Mouse (Mus musculus) hindbrain, embryonic 14.5 days (tissue): ENCODE measurements around the gene Tsnax. TPM values are rescaled to one million over a fixed set of nuclear protein-coding genes. Genes with fewer than 3 reads are reported as not detected.

Experiments
- ATAC-seq: fragments of 200-750 bp; cut with Nextera tagmentation; 2 replicates; pipeline ENCODE4 v1.8.0; 2017; ENCODE audit warnings: moderate number of reproducible peaks, mild to moderate bottlenecking, moderate TSS enrichment, moderate library complexity; ENCODE audit not compliant: low FRiP score
- DNase-seq: peaks from one replicate; pipeline ENCODE4 v3.0.0-alpha.2; 2015; ENCODE audit warnings: low spot score
- H3K27ac ChIP-seq: fragments of 300-500 bp; sonication (generic); 2 replicates; pipeline ENCODE4 v1.5.1; 2014; ENCODE audit warnings: mild to moderate bottlenecking, moderate library complexity
- H3K27me3 ChIP-seq: fragments of 300-500 bp; sonication (generic); 2 replicates; pipeline ENCODE4 v1.6.1; 2014; ENCODE audit warnings: mild to moderate bottlenecking, low read length, mixed read lengths; ENCODE audit not compliant: control insufficient read depth, insufficient read depth
- H3K36me3 ChIP-seq: fragments of 300-500 bp; sonication (generic); replicated peaks from 2 replicates; pipeline ENCODE4 v1.6.1; 2014; ENCODE audit not compliant: control insufficient read depth, insufficient read depth
- H3K4me1 ChIP-seq: fragments of 300-500 bp; sonication (generic); replicated peaks from 2 replicates; pipeline ENCODE4 v1.6.1; 2014; ENCODE audit warnings: antibody characterized with exemption, low read length, mixed read lengths; ENCODE audit not compliant: control insufficient read depth, insufficient read depth
- H3K4me2 ChIP-seq: fragments of 300-500 bp; sonication (generic); replicated peaks from 2 replicates; pipeline ENCODE4 v1.6.1; 2014; ENCODE audit warnings: mild to moderate bottlenecking, moderate library complexity
- H3K4me3 ChIP-seq: fragments of 300-500 bp; sonication (generic); replicated peaks from 2 replicates; pipeline ENCODE4 v1.5.1; 2014; ENCODE audit warnings: mild to moderate bottlenecking, low read length
- H3K9ac ChIP-seq: fragments of 300-500 bp; sonication (generic); 2 replicates; pipeline ENCODE4 v1.6.1; 2014
- H3K9me3 ChIP-seq: fragments of 300-500 bp; sonication (generic); 2 replicates; pipeline ENCODE4 v1.6.1; 2016; ENCODE audit warnings: low read length; ENCODE audit not compliant: control insufficient read depth
- WGBS: fragments of 180-500 bp; shearing (Covaris S2); extraction: QIAGEN DNeasy Blood & Tissue Kit; methylation state at CpG from one replicate; pipeline ENCODE4 v1.1.7; 2014; 5-methylcytosine and 5-hydroxymethylcytosine counted together
- polyA plus RNA-seq: library from polyadenylated mRNA; unstranded; fragments of >200 nt; fragmentation: Nextera tagmentation; extraction: Ambion mirVana; gene quantifications from 2 replicates; pipeline ENCODE4 v1.2.1, GENCODE M21; 2014

Gene Tsnax
- polyA plus RNA-seq, 1 experiment from 2014 or later, result 218 TPM

- no peaks in the 10 kb centered on the region for H3K9me3 ChIP-seq
- H3K27ac ChIP-seq, result no peak overlapping the region
- DNase-seq (no peak), ATAC-seq (no peak)
- WGBS, result 81% methylated on average over 15 of the region's 15 CpGs
- peaks cover 48% of the 10 kb centered on the region for H3K36me3 ChIP-seq
- no peak overlapping the region for H3K4me3 ChIP-seq
- no peak overlapping the region for H3K4me2 ChIP-seq
- no peaks in the 10 kb centered on the region for H3K27me3 ChIP-seq
- no peaks in the 10 kb centered on the region for H3K4me1 ChIP-seq
- H3K9ac ChIP-seq, result no peak overlapping the region
These were observed 25.9 kb downstream of the Tsnax start for GRCm38 (mm10) chr8:125038731-125039130.

- no peak overlapping the region for H3K4me2 ChIP-seq
- no peaks in the 10 kb centered on the region for H3K27me3 ChIP-seq
- WGBS, result 80% methylated on average over 15 of the region's 15 CpGs
- no peaks in the 10 kb centered on the region for H3K9me3 ChIP-seq
- no peak overlapping the region for H3K4me3 ChIP-seq
- no peaks in the 10 kb centered on the region for H3K4me1 ChIP-seq
- H3K9ac ChIP-seq, result no peak overlapping the region
- no peak overlapping the region for H3K27ac ChIP-seq
- DNase-seq, result no peak
- peaks cover 36% of the 10 kb centered on the region for H3K36me3 ChIP-seq
- no peak for ATAC-seq
These were observed 28.0 kb downstream of the Tsnax start for GRCm38 (mm10) chr8:125040587-125041375.

GRCm38 (mm10) chr8:125041496-125041895 is 28.7 kb downstream of the Tsnax start:
- no peaks in the 10 kb centered on the region for H3K27me3 ChIP-seq
- peaks cover 29% of the 10 kb centered on the region for H3K36me3 ChIP-seq
- ATAC-seq, result no peak
- H3K9me3 ChIP-seq, result no peaks in the 10 kb centered on the region
- no peak for DNase-seq
- no peak overlapping the region for H3K4me3 ChIP-seq
- no peak overlapping the region for H3K9ac ChIP-seq
- no peak overlapping the region for H3K27ac ChIP-seq
- no peaks in the 10 kb centered on the region for H3K4me1 ChIP-seq
- H3K4me2 ChIP-seq, result no peak overlapping the region
- WGBS, result 77% methylated on average over 2 of the region's 2 CpGs

DNA sequence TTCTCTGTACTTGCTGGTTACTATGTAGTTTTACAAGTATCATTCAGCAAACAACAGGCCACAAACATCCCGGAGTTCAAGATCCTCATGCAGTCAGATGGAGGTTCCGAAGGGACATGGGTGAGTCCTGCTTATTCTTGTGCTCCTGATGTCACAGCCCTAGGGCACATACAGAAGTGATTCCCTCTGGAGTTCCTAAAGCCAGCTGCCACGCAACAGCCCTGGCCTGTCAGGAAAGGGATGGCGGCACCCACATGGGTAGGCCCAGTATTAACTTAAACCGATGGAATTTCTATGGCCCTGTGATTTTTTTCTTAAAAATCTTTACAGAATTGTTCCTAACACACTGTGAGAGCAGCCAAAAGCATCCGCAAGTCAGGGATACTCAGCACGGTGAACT is 30.6 kb downstream of the Tsnax start:
- no peaks in the 10 kb centered on the region for H3K4me1 ChIP-seq

DNA sequence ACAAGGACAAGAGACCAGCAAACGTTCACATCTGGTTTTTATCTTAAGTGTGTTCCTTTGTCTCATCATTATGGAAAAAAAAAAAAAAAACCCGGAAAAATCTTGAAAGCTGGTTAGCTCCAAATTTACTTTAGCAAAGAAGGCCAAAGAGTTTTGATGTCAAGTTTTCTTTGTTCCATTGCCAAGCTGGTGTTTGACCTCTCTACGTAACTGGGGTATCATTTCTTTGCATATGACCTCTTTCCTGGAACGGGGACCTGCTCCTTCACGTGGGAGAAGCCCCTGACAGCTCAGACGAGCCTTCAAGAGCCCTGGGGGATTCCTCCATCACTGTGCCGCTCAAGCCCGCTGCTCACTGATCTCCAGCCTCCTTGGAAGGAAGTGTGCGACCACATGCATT is 31.1 kb downstream of the Tsnax start:
- Histone ChIP-seq H3K9ac (no peak overlapping the region), H3K4me3 (no peak overlapping the region), H3K27ac (no peak overlapping the region), H3K27me3 (no peaks in the 10 kb centered on the region), H3K36me3 (0 out of 2 replicates have a peak, but pooled peaks cover 11% of the 10 kb centered on the region), H3K4me2 (no peak overlapping the region), H3K9me3 (no peaks in the 10 kb centered on the region), H3K4me1 (no peaks in the 10 kb centered on the region)
- WGBS, result 52% methylated on average over 9 of the region's 9 CpGs
- DNase-seq (no peak), ATAC-seq (no peak)

More for the DNA sequence above, 30.6 kb downstream of the Tsnax start:
- WGBS, result 74% methylated on average over 7 of the region's 7 CpGs
- no peaks in the 10 kb centered on the region for H3K27me3 ChIP-seq
- no peaks in the 10 kb centered on the region for H3K9me3 ChIP-seq
- H3K4me2 ChIP-seq, result no peak overlapping the region
- ATAC-seq (no peak), DNase-seq (no peak)
- no peak overlapping the region for H3K4me3 ChIP-seq
- H3K9ac ChIP-seq, result no peak overlapping the region
- H3K27ac ChIP-seq, result no peak overlapping the region; the same call in 1 of the 2 replicates
- H3K36me3 ChIP-seq, result 0 out of 2 replicates have a peak, but pooled peaks cover 16% of the 10 kb centered on the region

- Histone ChIP-seq H3K27me3 (no peaks in the 10 kb centered on the region), H3K4me2 (no peak overlapping the region), H3K4me1 (no peaks in the 10 kb centered on the region), H3K9ac (no peak overlapping the region), H3K36me3 (no peaks in the 10 kb centered on the region), H3K9me3 (no peaks in the 10 kb centered on the region), H3K4me3 (no peak overlapping the region), H3K27ac (no peak overlapping the region)
- DNase-seq, result no peak
- ATAC-seq, result no peak
- 90% methylated on average over 1 of the region's 1 CpGs for WGBS
These were observed 33.0 kb downstream of the Tsnax start for GRCm38 (mm10) chr8:125045760-125046159.

DNA sequence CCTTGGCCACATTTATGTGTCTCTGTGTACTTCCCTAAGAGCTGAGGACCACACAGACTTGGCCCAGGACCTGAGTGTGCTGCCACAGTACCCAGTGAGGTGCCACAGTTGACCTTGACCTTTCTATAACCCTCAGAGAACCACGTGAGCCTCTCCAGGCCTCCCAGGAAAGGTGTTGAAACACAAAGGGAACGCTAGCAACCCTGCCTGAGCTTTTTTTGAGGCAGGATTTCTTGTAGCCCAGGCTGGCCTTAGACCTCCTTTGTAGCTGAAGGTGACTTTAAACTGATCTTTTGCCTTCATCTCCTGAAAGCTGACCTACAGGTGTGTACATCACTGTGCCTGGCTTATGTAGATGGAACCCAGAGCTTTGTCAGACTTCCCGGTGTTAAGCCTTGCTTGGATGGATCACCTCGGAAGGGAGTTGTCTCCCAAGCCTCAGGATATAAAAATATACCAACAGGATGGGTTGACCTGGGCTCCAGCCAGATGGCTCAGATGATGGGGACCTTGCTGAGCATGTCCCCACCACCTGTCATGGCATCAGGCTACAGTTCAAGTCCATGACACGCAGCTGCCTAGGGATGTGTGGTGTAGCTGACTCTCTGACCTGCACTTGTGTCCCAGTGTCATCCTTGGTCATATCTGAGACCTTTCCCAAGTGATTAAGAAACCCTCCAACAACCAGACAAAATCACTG is 36.4 kb downstream of the Tsnax start:
- Histone ChIP-seq H3K4me3 (no peak overlapping the region), H3K9ac (no peak overlapping the region), H3K4me2 (no peak overlapping the region), H3K4me1 (no peaks in the 10 kb centered on the region; the same call in 1 of the 2 replicates), H3K36me3 (no peaks in the 10 kb centered on the region), H3K9me3 (0 out of 2 replicates have a peak, but pooled peaks cover 3% of the 10 kb centered on the region), H3K27ac (no peak overlapping the region), H3K27me3 (peaks cover 17% of the 10 kb centered on the region)
- 67% methylated on average over 5 of the region's 5 CpGs for WGBS
- ATAC-seq (no peak), DNase-seq (no peak)

GRCm38 (mm10) chr8:125049826-125050225 is 37.0 kb downstream of the Tsnax start:
- ATAC-seq (no peak), DNase-seq (no peak)
- Histone ChIP-seq H3K4me3 (no peak overlapping the region), H3K27ac (no peak overlapping the region), H3K36me3 (no peaks in the 10 kb centered on the region), H3K4me1 (no peaks in the 10 kb centered on the region; the same call in 1 of the 2 replicates), H3K9ac (no peak overlapping the region), H3K4me2 (no peak overlapping the region), H3K9me3 (0 out of 2 replicates have a peak, but pooled peaks cover 3% of the 10 kb centered on the region), H3K27me3 (peaks cover 24% of the 10 kb centered on the region)
- 90% methylated on average over 6 of the region's 6 CpGs for WGBS

DNA sequence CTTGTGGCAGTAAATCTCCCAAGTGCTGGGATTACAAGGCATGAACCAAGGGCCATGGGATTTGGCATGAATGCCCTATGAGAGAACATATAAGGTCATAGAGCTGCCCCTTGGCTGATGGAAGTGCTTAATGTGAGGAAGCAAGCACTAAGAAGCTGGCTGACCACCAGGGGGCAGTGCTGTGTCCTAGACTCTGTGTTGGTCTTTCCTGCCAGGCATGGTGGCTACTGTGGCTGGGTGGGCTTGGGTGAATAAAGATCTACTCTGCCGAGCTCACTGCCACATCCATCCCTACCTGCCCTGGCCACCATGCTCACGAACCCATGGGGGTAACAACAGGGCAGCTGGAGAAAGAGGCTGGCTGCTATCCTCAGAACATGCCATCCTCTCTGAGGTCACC is 39.2 kb downstream of the Tsnax start:
- Histone ChIP-seq H3K9me3 (0 out of 2 replicates have a peak, but pooled peaks cover 3% of the 10 kb centered on the region), H3K4me1 (no peaks in the 10 kb centered on the region; the same call in 1 of the 2 replicates), H3K9ac (no peak overlapping the region), H3K36me3 (no peaks in the 10 kb centered on the region), H3K27ac (no peak overlapping the region), H3K4me2 (no peak overlapping the region), H3K27me3 (peaks cover 34% of the 10 kb centered on the region), H3K4me3 (no peak overlapping the region)
- ATAC-seq, result no peak
- DNase-seq, result peak; percentile 76
- WGBS, result 48% methylated on average over 2 of the region's 2 CpGs
